Mouse (Mus musculus): ENCODE measurements around the gene Cfap97d2. TPM values are rescaled to one million over a fixed set of nuclear protein-coding genes. Genes with fewer than 3 reads are reported as not detected.
A peak's percentile ranks its signal among the peaks of the same experiment; 100 is the strongest.
"Not testable (repeated sequence)": the region's sequence is repeated elsewhere in the genome, so short reads cannot be mapped to it uniquely, and the experiment has no call there.

Gene Cfap97d2
- polyA plus RNA-seq, 1 experiment from 2014 or later: not detected

- H3K4me2 ChIP-seq; ATAC-seq (ENCODE audit: extremely low read depth, insufficient number of reproducible peaks, low FRiP score, low TSS enrichment); H3K27me3 ChIP-seq (replicated peaks); H3K9me3 ChIP-seq; H3K27ac ChIP-seq (replicated peaks); H3K36me3 ChIP-seq; H3K4me1 ChIP-seq; H3K9ac ChIP-seq; H3K4me3 ChIP-seq: not testable (repeated sequence)
- 83% methylated on average over 6 of the region's 6 CpGs for WGBS
Measured at GRCm38 (mm10) chr8:13746212-13746611, 40.5 kb downstream of the Cfap97d2 start.

GRCm38 (mm10) chr8:13747626-13748025 lies 41.9 kb downstream of the Cfap97d2 start:
- no peaks in the 10 kb centered on the region for H3K9me3 ChIP-seq
- no peaks in the 10 kb centered on the region for H3K4me1 ChIP-seq
- H3K36me3 ChIP-seq: no peaks in the 10 kb centered on the region
- no peak overlapping the region for H3K4me2 ChIP-seq
- no peak overlapping the region for H3K9ac ChIP-seq
- no peak for ATAC-seq (ENCODE audit: extremely low read depth, insufficient number of reproducible peaks, low FRiP score, low TSS enrichment)
- H3K27me3 ChIP-seq (replicated peaks): no peaks in the 10 kb centered on the region
- WGBS: 27% methylated on average over 3 of the region's 3 CpGs
- no peak overlapping the region for H3K27ac ChIP-seq (replicated peaks)
- H3K4me3 ChIP-seq: no peak overlapping the region

- Histone ChIP-seq H3K4me2 (no peak overlapping the region), H3K9me3 (no peaks in the 10 kb centered on the region), H3K9ac (no peak overlapping the region), H3K27ac (replicated peaks) (no peak overlapping the region), H3K4me3 (no peak overlapping the region), H3K36me3 (no peaks in the 10 kb centered on the region), H3K27me3 (replicated peaks) (no peaks in the 10 kb centered on the region), H3K4me1 (peaks cover 11% of the 10 kb centered on the region)
- no peak for ATAC-seq (ENCODE audit: extremely low read depth, insufficient number of reproducible peaks, low FRiP score, low TSS enrichment)
- whole genome bisulfite sequencing: 29% methylated on average over 2 of the region's 2 CpGs
Measured at GRCm38 (mm10) chr8:13753680-13754079, 48.0 kb downstream of the Cfap97d2 start.

GRCm38 (mm10) chr8:13756480-13756879 lies 50.8 kb downstream of the Cfap97d2 start:
- no peak overlapping the region for H3K9ac ChIP-seq
- 60% methylated on average over 7 of the region's 7 CpGs for WGBS
- H3K4me3 ChIP-seq: no peak overlapping the region; the same call in 1 of the 2 replicates
- H3K36me3 ChIP-seq: peaks cover 12% of the 10 kb centered on the region
- ATAC-seq (ENCODE audit: extremely low read depth, insufficient number of reproducible peaks, low FRiP score, low TSS enrichment): no peak
- H3K4me1 ChIP-seq: peaks cover 19% of the 10 kb centered on the region
- no peaks in the 10 kb centered on the region for H3K9me3 ChIP-seq
- peak overlapping the region; percentile 96; the same call in 1 of the 2 replicates for H3K4me2 ChIP-seq
- H3K27me3 ChIP-seq (replicated peaks): no peaks in the 10 kb centered on the region
- no peak overlapping the region for H3K27ac ChIP-seq (replicated peaks)

GRCm38 (mm10) chr8:13756982-13757804 lies 51.5 kb downstream of the Cfap97d2 start, which contains the start of gene Cdc16:
Gene Cdc16 (plus strand): TSS chr8:13757676.
- peak; percentile 87 for ATAC-seq (ENCODE audit: extremely low read depth, insufficient number of reproducible peaks, low FRiP score, low TSS enrichment)
- Histone ChIP-seq H3K4me2 (peak within 1 kb of the TSS; percentile 96), H3K27ac (replicated peaks) (peak within 1 kb of the TSS; percentile 92), H3K27me3 (replicated peaks) (no peaks in the 10 kb centered on the region), H3K9me3 (no peaks in the 10 kb centered on the region), H3K9ac (peak within 1 kb of the TSS; percentile 99), H3K4me1 (peaks cover 19% of the 10 kb centered on the region), H3K36me3 (peaks cover 18% of the 10 kb centered on the region), H3K4me3 (peak within 1 kb of the TSS; percentile 100)
- 8% methylated on average over 36 of the region's 40 CpGs for WGBS

- Histone ChIP-seq H3K4me2 (peak overlapping the region; percentile 96), H3K9me3 (no peaks in the 10 kb centered on the region), H3K36me3 (peaks cover 27% of the 10 kb centered on the region), H3K9ac (peak overlapping the region; percentile 99), H3K27ac (replicated peaks) (peak overlapping the region; percentile 92), H3K27me3 (replicated peaks) (no peaks in the 10 kb centered on the region), H3K4me3 (peak overlapping the region; percentile 100), H3K4me1 (peaks cover 19% of the 10 kb centered on the region)
- WGBS: 2% methylated on average over 28 of the region's 38 CpGs
- ATAC-seq (ENCODE audit: extremely low read depth, insufficient number of reproducible peaks, low FRiP score, low TSS enrichment): peak; percentile 16; the same call in 1 of the 2 replicates
Measured at GRCm38 (mm10) chr8:13757805-13758727, 52.4 kb downstream of the Cfap97d2 start.

GRCm38 (mm10) chr8:13769206-13769605 lies 63.5 kb downstream of the Cfap97d2 start:
- Histone ChIP-seq H3K36me3 (peaks cover 97% of the 10 kb centered on the region), H3K9ac (no peak overlapping the region), H3K9me3 (no peaks in the 10 kb centered on the region), H3K27me3 (replicated peaks) (no peaks in the 10 kb centered on the region), H3K27ac (replicated peaks) (no peak overlapping the region), H3K4me2 (no peak overlapping the region), H3K4me3 (no peak overlapping the region), H3K4me1 (no peaks in the 10 kb centered on the region)
- WGBS: 84% methylated on average over 11 of the region's 11 CpGs
- ATAC-seq (ENCODE audit: extremely low read depth, insufficient number of reproducible peaks, low FRiP score, low TSS enrichment): no peak

- 84% methylated on average over 3 of the region's 3 CpGs for WGBS
- H3K9ac ChIP-seq: no peak overlapping the region
- no peak overlapping the region for H3K4me3 ChIP-seq
- H3K4me1 ChIP-seq: peaks cover 13% of the 10 kb centered on the region
- H3K9me3 ChIP-seq: no peaks in the 10 kb centered on the region
- peaks cover 65% of the 10 kb centered on the region for H3K36me3 ChIP-seq
- no peak overlapping the region for H3K4me2 ChIP-seq
- no peaks in the 10 kb centered on the region for H3K27me3 ChIP-seq (replicated peaks)
- no peak for ATAC-seq (ENCODE audit: extremely low read depth, insufficient number of reproducible peaks, low FRiP score, low TSS enrichment)
- no peak overlapping the region for H3K27ac ChIP-seq (replicated peaks)
Measured at GRCm38 (mm10) chr8:13780536-13780935, 74.8 kb downstream of the Cfap97d2 start.

GRCm38 (mm10) chr8:13785250-13785763 lies 79.6 kb downstream of the Cfap97d2 start, which contains the start of gene Upf3a:
Gene Upf3a (plus strand): TSS chr8:13785615.
- ATAC-seq (ENCODE audit: extremely low read depth, insufficient number of reproducible peaks, low FRiP score, low TSS enrichment): peak; percentile 88
- Histone ChIP-seq H3K4me3 (peak within 1 kb of the TSS; percentile 68), H3K36me3 (peaks cover 55% of the 10 kb centered on the region), H3K9me3 (no peaks in the 10 kb centered on the region), H3K27ac (replicated peaks) (peak within 1 kb of the TSS; percentile 97), H3K27me3 (replicated peaks) (no peaks in the 10 kb centered on the region), H3K9ac (peak within 1 kb of the TSS; percentile 95), H3K4me1 (peaks cover 22% of the 10 kb centered on the region), H3K4me2 (peak within 1 kb of the TSS; percentile 74)
- WGBS: under 1% methylated on average over 46 of the region's 47 CpGs

GRCm38 (mm10) chr8:13785764-13786299 lies 80.1 kb downstream of the Cfap97d2 start:
- Histone ChIP-seq H3K4me3 (peak overlapping the region; percentile 68), H3K4me2 (peak overlapping the region; percentile 74), H3K27me3 (replicated peaks) (no peaks in the 10 kb centered on the region), H3K9me3 (no peaks in the 10 kb centered on the region), H3K4me1 (peaks cover 22% of the 10 kb centered on the region), H3K9ac (peak overlapping the region; percentile 95), H3K27ac (replicated peaks) (peak overlapping the region; percentile 97), H3K36me3 (peaks cover 51% of the 10 kb centered on the region)
- WGBS: 1% methylated on average over 47 of the region's 47 CpGs
- ATAC-seq (ENCODE audit: extremely low read depth, insufficient number of reproducible peaks, low FRiP score, low TSS enrichment): peak; percentile 91

GRCm38 (mm10) chr8:13789606-13790005 lies 83.9 kb downstream of the Cfap97d2 start:
- Histone ChIP-seq H3K27me3 (replicated peaks) (no peaks in the 10 kb centered on the region), H3K9ac (no peak overlapping the region), H3K4me3 (no peak overlapping the region), H3K27ac (replicated peaks) (no peak overlapping the region), H3K4me1 (peaks cover 14% of the 10 kb centered on the region), H3K9me3 (no peaks in the 10 kb centered on the region), H3K4me2 (no peak overlapping the region), H3K36me3 (peaks cover 67% of the 10 kb centered on the region)
- ATAC-seq (ENCODE audit: extremely low read depth, insufficient number of reproducible peaks, low FRiP score, low TSS enrichment): no peak
- 88% methylated on average over 8 of the region's 8 CpGs for WGBS

Measured in heart, embryonic 13.5 days (tissue).